Mouse (Mus musculus) CH12.LX (cell line): ENCODE measurements around the gene Eif1ad. TPM values are rescaled to one million over a fixed set of nuclear protein-coding genes. Genes with fewer than 3 reads are reported as not detected.

Experiments used
- DNase-seq: peaks from one replicate; pipeline ENCODE4 v3.0.0-alpha.2; 2013; ENCODE audit errors: extremely low read depth
- H3K27ac ChIP-seq: 2 replicates; pipeline ENCODE4 v1.5.1; 2012; ENCODE audit warnings: low read depth, mild to moderate bottlenecking, control low read depth, moderate library complexity; ENCODE audit not compliant: insufficient read depth
- H3K27me3 ChIP-seq: replicated peaks from 2 replicates; pipeline ENCODE3; 2012; ENCODE audit warnings: inconsistent platforms
- H3K36me3 ChIP-seq, 2 experiments: replicated peaks in 1 of 2; 2 replicates each; pipeline versions ENCODE3 to v1.6.1; 2012; ENCODE audit warnings: inconsistent platforms in 1 of 2, low read length in 1 of 2, mild to moderate bottlenecking in 1 of 2, mixed read lengths in 1 of 2, moderate library complexity in 1 of 2; ENCODE audit not compliant: control insufficient read depth in 1 of 2, insufficient read depth in 1 of 2
- H3K4me1 ChIP-seq, 2 experiments: 2 replicates each; pipeline ENCODE4 v1.6.1; 2012; ENCODE audit warnings: inconsistent platforms in 1 of 2, moderate library complexity in 1 of 2; ENCODE audit not compliant: insufficient read depth in 2 of 2, control insufficient read depth in 1 of 2
- H3K4me2 ChIP-seq: 2 replicates; pipeline ENCODE4 v1.6.1; 2012; ENCODE audit warnings: low read depth, mild to moderate bottlenecking, control low read depth; ENCODE audit not compliant: poor library complexity, insufficient read depth, severe bottlenecking
- H3K4me3 ChIP-seq, 3 experiments: fragments of 150-350 bp in 1 of 3; sonication (generic) in 1 of 3; replicated peaks in 1 of 3; 2 replicates each; pipeline versions ENCODE3 to v1.5.1; 2011 to 2012; ENCODE audit warnings: low read depth in 2 of 3, low read length in 2 of 3, mild to moderate bottlenecking in 2 of 3, moderate library complexity in 2 of 3, control low read depth in 1 of 3, improper control_type of control experiment in 1 of 3, inconsistent platforms in 1 of 3, mixed read lengths in 1 of 3; ENCODE audit not compliant: poor library complexity in 1 of 3
- H3K79me2 ChIP-seq: replicated peaks from 2 replicates; pipeline ENCODE4 v1.6.1; 2012; ENCODE audit warnings: mild to moderate bottlenecking, moderate library complexity; ENCODE audit not compliant: control insufficient read depth, poor library complexity, insufficient read depth, severe bottlenecking; ENCODE audit errors: extremely low read depth
- H3K9ac ChIP-seq: 2 replicates; pipeline ENCODE4 v1.6.1; 2012; ENCODE audit warnings: low read depth, mild to moderate bottlenecking, control low read depth, moderate library complexity; ENCODE audit not compliant: insufficient read depth
- H3K9me3 ChIP-seq: replicated peaks from 2 replicates; pipeline ENCODE3; 2012; ENCODE audit warnings: low read length, inconsistent platforms, mixed read lengths
- BHLHE40 ChIP-seq: IDR thresholded peaks from 2 replicates; pipeline ENCODE4 v1.6.1; 2011; ENCODE audit warnings: mild to moderate bottlenecking, low read depth, low read length, improper control_type of control experiment
- CHD1 ChIP-seq: IDR thresholded peaks from 2 replicates; pipeline ENCODE4 v1.6.1; 2012; ENCODE audit warnings: low read depth, low read length, improper control_type of control experiment, inconsistent platforms
- CTCF ChIP-seq, 2 experiments: IDR thresholded peaks in 1 of 2; conservative IDR thresholded peaks in 1 of 2; 2 replicates each; pipeline ENCODE4 v1.5.1; 2011 to 2012; ENCODE audit warnings: low read depth in 2 of 2, low read length in 2 of 2, improper control_type of control experiment in 1 of 2, inconsistent platforms in 1 of 2, mild to moderate bottlenecking in 1 of 2, moderate library complexity in 1 of 2
- ETS1 ChIP-seq: conservative IDR thresholded peaks from 2 replicates; pipeline ENCODE4 v1.6.1; 2012; ENCODE audit warnings: low read depth, mild to moderate bottlenecking, inconsistent platforms, low read length, improper control_type of control experiment, moderate library complexity
- JUND ChIP-seq: conservative IDR thresholded peaks from 2 replicates; pipeline ENCODE4 v1.6.1; 2011; ENCODE audit warnings: low read depth, low read length, improper control_type of control experiment
- MAZ ChIP-seq: IDR thresholded peaks from 2 replicates; pipeline ENCODE4 v1.6.1; 2012; ENCODE audit warnings: low read depth, mild to moderate bottlenecking, inconsistent platforms, low read length, improper control_type of control experiment, moderate library complexity
- MEF2A ChIP-seq: IDR thresholded peaks from 2 replicates; pipeline ENCODE4 v1.6.1; 2014; ENCODE audit warnings: low read depth, mild to moderate bottlenecking, inconsistent platforms, low read length, improper control_type of control experiment, borderline replicate concordance
- MXI1 ChIP-seq: IDR thresholded peaks from 2 replicates; pipeline ENCODE4 v1.6.1; 2011; ENCODE audit warnings: mild to moderate bottlenecking, low read depth, low read length, improper control_type of control experiment
- NELFE ChIP-seq: IDR thresholded peaks from 2 replicates; pipeline ENCODE4 v1.6.1; 2011; ENCODE audit warnings: low read depth, low read length, improper control_type of control experiment
- POLR2A ChIP-seq: IDR thresholded peaks from 2 replicates; pipeline ENCODE4 v1.6.1; 2011; ENCODE audit warnings: low read depth, mild to moderate bottlenecking, improper control_type of control experiment, low read length
- SMC3 ChIP-seq: IDR thresholded peaks from 2 replicates; pipeline ENCODE4 v1.6.1; 2011; ENCODE audit warnings: low read depth, low read length, improper control_type of control experiment
- TBP ChIP-seq: conservative IDR thresholded peaks from 2 replicates; pipeline ENCODE4 v1.6.1; 2011; ENCODE audit warnings: low read depth, low read length, improper control_type of control experiment
- TCF12 ChIP-seq: IDR thresholded peaks from 2 replicates; pipeline ENCODE4 v1.6.1; 2014; ENCODE audit warnings: low read depth, mild to moderate bottlenecking, inconsistent platforms, low read length, improper control_type of control experiment
- ZKSCAN1 ChIP-seq: IDR thresholded peaks from 2 replicates; pipeline ENCODE4 v1.6.1; 2012; ENCODE audit warnings: low read depth, inconsistent platforms, low read length, improper control_type of control experiment, borderline replicate concordance
- ZMIZ1 ChIP-seq: IDR thresholded peaks from 2 replicates; pipeline ENCODE4 v1.6.1; 2012; ENCODE audit warnings: low read depth, mild to moderate bottlenecking, inconsistent platforms, low read length, improper control_type of control experiment
- ZNF384 ChIP-seq: IDR thresholded peaks from 2 replicates; pipeline ENCODE4 v1.6.1; 2012; ENCODE audit warnings: low read depth, low read length, improper control_type of control experiment, inconsistent platforms
- dilution Hi-C: fragments of 300-500 bp; cut with MboI; formaldehyde crosslinking; loops from 2 replicates; pipeline ENCODE4 v1.14.3; 2020; ENCODE audit warnings: low sequenced_read_pairs; ENCODE audit not compliant: extremely low pct_unique_long_range_greater_than_20kb, extremely low pct_ligation_motif_present
- in situ Hi-C: fragments of 300-500 bp; cut with MboI; formaldehyde crosslinking; loops from 3 replicates; pipeline ENCODE4 v1.14.3; 2019; ENCODE audit warnings: low sequenced_read_pairs, low pct_ligation_motif_present, low pct_unique_long_range_greater_than_20kb, mixed read lengths
- polyA plus RNA-seq: library from polyadenylated mRNA; unstranded; fragments of >175 nt; gene quantifications from 2 replicates; pipeline ENCODE4 v1.2.1, GENCODE M21; 2012; ENCODE audit warnings: low read depth; ENCODE audit not compliant: insufficient read length
- total RNA-seq, 2 experiments: library from RNA; depleted of rRNA; stranded (reverse); fragments of 300-350 nt in 1 of 2; fragments of >200 nt in 1 of 2; gene quantifications; 2 replicates each; pipeline ENCODE4 v1.2.3; 2012 to 2014

Eif1ad gene
- total and polyA plus RNA-seq, 3 experiments, result 68.4 to 98.8 (median 79.3) TPM

- in situ Hi-C loops (no loop called here), dilution Hi-C loops (no loop called here)
- H3K4me3 ChIP-seq, result no peak overlapping the region
- TF ChIP-seq CHD1 (no peak), BHLHE40 (no peak), MEF2A (no peak), TCF12 (0 out of 2 replicates have a peak, but pooled peaks have one; percentile 19)
- H3K9me3 ChIP-seq, result no peaks in the 10 kb centered on the region
- H3K36me3 ChIP-seq, result no peaks in the 10 kb centered on the region
- H3K4me1 ChIP-seq, result peaks cover 3 to 7% of the 10 kb centered on the region in 2 experiments; a peak in 3 of 4 replicates
- 0 out of 2 replicates have a peak overlapping the region, but pooled peaks have one; percentile 18 for H3K9ac ChIP-seq
- H3K27me3 ChIP-seq, result peaks cover 2% of the 10 kb centered on the region
- H3K4me2 ChIP-seq, result 0 out of 2 replicates have a peak overlapping the region, but pooled peaks have one; percentile 25
- no peak overlapping the region for H3K27ac ChIP-seq
- peak; percentile 34 for DNase-seq
- H3K79me2 ChIP-seq, result no peaks in the 10 kb centered on the region
These were observed 42.7 kb upstream of the Eif1ad start for GRCm38 (mm10) chr19:5323801-5324200.

DNA sequence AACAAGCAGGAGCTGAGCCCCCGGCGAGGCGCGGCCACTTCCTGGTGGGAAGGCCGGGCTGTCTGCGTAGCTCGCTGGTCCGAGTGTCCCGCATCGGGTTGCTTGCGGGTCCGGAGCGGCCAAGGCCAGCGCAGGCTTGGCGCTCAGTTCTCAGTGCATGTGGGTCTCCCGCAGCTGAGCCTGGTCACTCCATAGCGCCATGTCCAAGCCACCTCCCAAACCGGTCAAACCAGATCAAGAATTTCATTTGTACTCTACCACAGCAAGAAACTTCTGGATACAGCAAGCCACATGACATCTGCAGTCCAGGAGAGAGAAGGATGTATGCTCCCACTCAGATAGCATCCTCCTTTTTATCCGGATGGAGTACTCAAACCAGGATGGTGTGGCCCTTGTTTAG is 38.6 kb upstream of the Eif1ad start:
- Histone ChIP-seq H3K79me2 (no peaks in the 10 kb centered on the region), H3K9me3 (no peaks in the 10 kb centered on the region), H3K4me3 (no peak overlapping the region), H3K4me1 (peaks cover 6 to 7% of the 10 kb centered on the region in 2 experiments), H3K36me3 (no peaks in the 10 kb centered on the region), H3K9ac (no peak overlapping the region), H3K27ac (no peak overlapping the region), H3K4me2 (no peak overlapping the region), H3K27me3 (peaks cover 2% of the 10 kb centered on the region)
- in situ Hi-C loops, result no loop called here
- no peak for DNase-seq
- dilution Hi-C loops, result no loop called here
- no peak for TF ChIP-seq ETS1
- TF ChIP-seq MXI1, result no peak
- no peak for TF ChIP-seq CTCF (conservative IDR thresholded peaks at IDR 0.05 in 1 of 2, IDR thresholded peaks at IDR 0.05 in 1 of 2; ENCODE audit: low read depth in 2 of 2, low read length in 2 of 2)
- TF ChIP-seq NELFE, result no peak
- no peak for TF ChIP-seq ZKSCAN1
- TF ChIP-seq ZMIZ1, result no peak
- no peak for TF ChIP-seq JUND
- TF ChIP-seq MAZ, result no peak
- no peak for TF ChIP-seq CHD1
- no peak for TF ChIP-seq POLR2A
- TF ChIP-seq ZNF384, result no peak
- TF ChIP-seq SMC3, result no peak

GRCm38 (mm10) chr19:5334741-5335140 is 31.8 kb upstream of the Eif1ad start:
- no peak overlapping the region for H3K27ac ChIP-seq
- dilution Hi-C loops (no loop called here), in situ Hi-C loops (loop anchor here (5.0 kb wide), 2 partner anchors 32 to 68 kb away; partner anchors contain the start of gene Tsga10ip)
- no peak for DNase-seq
- H3K9me3 ChIP-seq, result no peaks in the 10 kb centered on the region
- H3K4me1 ChIP-seq, result peaks cover 3 to 4% of the 10 kb centered on the region in 2 experiments; a peak in 2 of 4 replicates
- no peaks in the 10 kb centered on the region for H3K79me2 ChIP-seq
- H3K27me3 ChIP-seq, result no peaks in the 10 kb centered on the region
- H3K4me2 ChIP-seq, result no peak overlapping the region
- no peak overlapping the region for H3K9ac ChIP-seq
- H3K4me3 ChIP-seq, result no peak overlapping the region
- no peak for TF ChIP-seq TBP
- no peak for TF ChIP-seq ETS1
- no peak for TF ChIP-seq TCF12
- no peaks in the 10 kb centered on the region for H3K36me3 ChIP-seq
